Mouse (Mus musculus) ES-CJ7 (cell line): Measurements from ENCODE around the gene Wfikkn2.
A peak's percentile ranks its signal among the peaks of the same experiment; 100 is the strongest.
"Not testable (repeated sequence)": the region's sequence is repeated elsewhere in the genome, so short reads cannot be mapped to it uniquely, and the experiment has no call there.

Experiments
- DNase-seq: peaks from one replicate; pipeline ENCODE4 v3.0.0; 2011; ENCODE audit warnings: low read depth, low spot score

Wfikkn2 gene

GRCm38 (mm10) chr11:94245955-94246788 lies at the start of gene Wfikkn2:
TSS of gene Wfikkn2 (minus strand) at chr11:94246005.
- DNase-seq = no peak

GRCm38 (mm10) chr11:94294996-94295845 lies 49.4 kb upstream of the Wfikkn2 start:
- no peak for DNase-seq

DNA sequence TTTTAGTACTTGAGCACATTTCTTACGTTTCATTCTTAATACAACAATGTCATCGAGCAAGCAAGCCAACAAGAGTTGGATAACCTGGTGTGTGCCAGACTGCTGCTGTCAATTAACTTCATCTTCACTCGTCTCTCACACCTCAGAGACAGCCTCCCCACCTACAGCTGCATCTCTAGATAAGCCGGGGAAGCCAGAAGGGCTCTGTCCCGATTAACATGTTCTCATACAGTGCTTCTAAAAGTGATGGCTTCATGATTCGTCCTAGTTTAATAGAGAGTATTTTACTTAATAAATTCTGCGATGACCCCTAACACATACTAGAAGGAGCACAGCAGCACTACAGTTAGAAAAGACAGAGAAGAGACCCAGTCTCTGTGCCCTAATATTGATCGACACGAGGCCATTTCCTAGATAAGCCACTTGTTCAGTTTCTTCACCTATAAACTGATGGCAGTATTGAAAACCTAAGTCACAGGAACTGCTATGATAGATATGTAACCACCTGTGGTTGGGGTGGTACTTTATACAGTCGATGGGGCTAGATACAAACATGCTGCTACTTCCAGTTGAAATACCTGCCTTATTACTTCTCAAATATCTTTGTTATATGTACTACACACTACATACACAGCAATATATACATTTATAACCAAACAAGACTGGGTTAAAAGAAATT lies 44.4 kb upstream of the Wfikkn2 start:
- no peak for DNase-seq

DNA sequence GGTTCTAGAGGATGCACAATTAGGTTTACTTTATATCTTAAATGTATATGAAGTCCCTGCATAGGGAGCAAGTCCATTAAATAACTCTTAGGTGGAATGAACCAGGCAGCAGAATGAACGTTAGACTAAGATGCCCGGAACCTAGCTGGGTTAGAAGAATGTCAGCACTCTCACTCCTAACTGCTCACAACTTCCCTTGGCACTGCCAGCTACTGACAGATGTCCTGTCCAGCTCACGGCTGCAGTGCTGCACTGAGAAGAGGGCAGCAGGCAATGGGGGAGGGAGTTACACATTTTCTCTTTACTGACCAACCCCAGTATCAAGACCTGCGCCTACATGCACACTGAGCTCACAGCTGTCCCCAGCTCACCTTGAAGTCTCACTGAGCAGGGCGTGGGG lies 41.3 kb upstream of the Wfikkn2 start:
- DNase-seq = no peak

DNA sequence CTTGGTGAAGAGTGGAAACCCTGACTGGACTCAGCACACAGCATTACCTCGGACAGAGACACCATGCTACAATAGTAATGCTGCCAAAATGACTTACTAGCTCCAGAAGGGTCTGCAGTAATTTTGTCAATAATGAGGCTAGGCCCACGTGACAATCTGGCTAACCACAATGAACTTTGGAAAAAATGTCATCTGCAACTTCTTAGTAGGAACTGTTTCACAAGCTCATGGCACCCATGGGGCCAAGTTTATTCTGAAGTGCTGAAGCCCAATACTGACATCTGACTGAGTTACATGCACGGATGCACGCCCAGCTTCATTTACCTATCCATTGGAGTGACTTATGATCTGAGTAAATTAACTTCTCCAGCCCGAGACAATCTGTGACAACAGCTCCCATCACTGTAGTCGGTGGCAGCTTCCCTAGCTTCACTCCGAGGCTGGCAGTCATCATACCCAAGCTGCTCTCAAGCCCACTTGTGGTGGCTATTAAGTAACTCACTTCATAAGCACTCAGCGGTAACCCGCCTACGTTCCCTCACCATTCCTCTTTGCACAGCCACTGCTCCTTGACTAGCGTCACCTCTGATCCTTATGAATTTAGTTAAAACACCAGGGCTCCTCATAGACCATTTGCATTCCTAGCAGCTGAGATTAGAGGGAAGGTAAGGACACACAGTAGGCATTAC lies 40.2 kb upstream of the Wfikkn2 start:
- no peak for DNase-seq

DNA sequence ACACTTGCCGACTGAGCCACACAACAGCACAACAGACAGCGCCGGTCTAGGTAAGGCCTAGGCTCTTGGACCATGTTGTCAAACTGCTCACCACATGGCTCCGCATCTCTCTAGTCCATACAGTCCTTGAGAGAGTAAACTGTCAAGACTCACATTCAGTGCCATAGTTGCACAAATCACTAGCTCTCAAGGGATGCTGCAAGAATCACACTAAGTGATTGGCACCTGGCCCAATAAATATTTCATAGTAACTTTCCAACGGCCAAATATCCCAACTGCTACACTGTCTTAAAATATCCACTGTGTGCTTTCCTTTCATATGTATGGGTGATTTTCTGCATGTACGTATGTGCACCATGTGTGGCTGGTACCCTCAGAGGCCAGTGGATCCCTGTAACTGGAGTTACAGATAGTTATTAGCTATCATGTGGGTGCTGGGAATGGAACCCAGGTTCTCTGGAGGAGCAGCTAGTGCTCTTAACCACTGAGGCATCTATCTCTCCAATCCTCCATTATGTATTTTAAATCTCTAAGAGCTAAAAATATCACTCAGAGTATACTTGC lies 37.8 kb upstream of the Wfikkn2 start:
- no peak for DNase-seq

DNA sequence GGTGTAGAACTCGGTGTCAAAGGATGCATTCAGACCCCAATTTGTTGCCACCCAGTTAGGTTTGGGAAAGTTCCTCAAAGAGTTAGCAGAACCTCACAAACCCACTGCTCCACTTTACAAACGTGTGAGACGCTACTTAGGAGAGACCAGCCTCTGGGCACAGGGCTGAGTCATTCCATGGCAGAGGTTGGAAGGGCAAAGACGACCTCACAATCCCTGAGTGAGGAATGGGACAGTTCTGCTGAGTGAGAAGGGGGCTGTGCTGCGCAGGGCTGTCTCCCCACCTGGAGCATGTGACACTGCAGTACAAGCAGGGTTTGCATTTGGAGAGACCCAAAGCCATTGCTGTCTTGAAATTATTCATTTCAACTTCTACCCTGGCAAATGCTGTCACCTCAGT lies 36.5 kb upstream of the Wfikkn2 start:
- no peak for DNase-seq

GRCm38 (mm10) chr11:94281199-94282181 lies 35.7 kb upstream of the Wfikkn2 start, which contains the start of gene Gm21885:
TSS of gene Gm21885 (plus strand) at chr11:94281873.
- DNase-seq = no peak

DNA sequence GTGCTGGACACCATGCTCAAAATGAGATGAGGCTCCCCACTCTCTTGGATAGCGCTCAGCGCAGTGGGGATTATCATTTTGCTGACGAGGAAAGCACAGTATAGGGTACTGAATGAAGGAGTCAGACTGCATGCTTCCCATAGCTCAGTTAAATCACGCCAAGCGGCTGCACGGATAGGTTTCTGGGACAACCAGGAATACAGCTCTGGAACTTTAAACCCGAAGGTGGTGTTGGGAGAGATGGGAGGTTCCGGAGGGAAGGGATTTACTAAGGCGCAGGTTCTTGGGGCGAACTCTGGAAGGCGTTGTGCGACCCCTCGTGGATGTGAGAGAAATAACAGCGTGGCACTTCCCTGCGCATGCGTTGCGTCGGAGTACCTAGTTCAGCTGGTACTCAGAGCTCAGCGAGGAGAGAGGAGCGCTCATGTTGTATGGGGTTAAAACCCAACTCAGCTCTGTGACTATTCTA lies 31.1 kb upstream of the Wfikkn2 start:
- peak; percentile 97 for DNase-seq

- no peak for DNase-seq
Observed at GRCm38 (mm10) chr11:94275686-94276085, 29.9 kb upstream of the Wfikkn2 start.

GRCm38 (mm10) chr11:94275226-94275625 lies 29.4 kb upstream of the Wfikkn2 start:
- no peak for DNase-seq

GRCm38 (mm10) chr11:94274206-94274867 lies 28.5 kb upstream of the Wfikkn2 start:
- DNase-seq = no peak

- no peak for DNase-seq
Observed at GRCm38 (mm10) chr11:94272960-94273927, 27.4 kb upstream of the Wfikkn2 start.

GRCm38 (mm10) chr11:94271015-94271414 lies 25.2 kb upstream of the Wfikkn2 start:
- no peak for DNase-seq

GRCm38 (mm10) chr11:94269906-94270305 lies 24.1 kb upstream of the Wfikkn2 start:
- no peak for DNase-seq

- DNase-seq = no peak
Observed at GRCm38 (mm10) chr11:94268761-94269160, 23.0 kb upstream of the Wfikkn2 start.

DNA sequence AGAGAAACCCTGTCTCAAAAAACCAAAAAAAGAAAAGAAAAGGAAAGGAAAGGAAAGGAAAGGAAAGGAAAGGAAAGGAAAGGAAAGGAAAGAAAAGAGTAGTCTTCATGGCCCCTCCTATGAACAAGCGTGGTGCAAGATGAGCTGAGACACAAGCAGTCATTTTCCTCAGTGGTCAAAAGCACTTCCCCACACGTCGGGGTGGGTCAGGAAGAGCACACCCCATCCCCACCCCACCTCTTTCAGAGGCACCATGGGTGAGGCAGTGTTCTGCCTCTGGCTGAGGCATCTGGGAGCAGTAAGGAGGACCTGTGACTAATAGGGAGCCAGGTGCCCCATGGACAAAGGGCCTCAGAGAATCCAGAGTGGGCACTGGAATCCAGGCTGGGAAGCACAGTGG lies 20.4 kb upstream of the Wfikkn2 start:
- DNase-seq = not testable (repeated sequence)
